Mouse (Mus musculus) urinary bladder, postnatal 14 days (tissue): Measurements from ENCODE around the gene Wdr78.

Experiments
- DNase-seq: peaks from one replicate; pipeline ENCODE4 v3.0.0; 2021; ENCODE audit warnings: low spot score

Wdr78 gene

GRCm38 (mm10) chr4:103114184-103115111 lies at the start of gene Wdr78, which contains the start of gene Mier1:
Wdr78 (minus strand) TSS chr4:103114555.
Mier1 (plus strand) TSS chr4:103114390.
- DNase-seq: peak; percentile 96

DNA sequence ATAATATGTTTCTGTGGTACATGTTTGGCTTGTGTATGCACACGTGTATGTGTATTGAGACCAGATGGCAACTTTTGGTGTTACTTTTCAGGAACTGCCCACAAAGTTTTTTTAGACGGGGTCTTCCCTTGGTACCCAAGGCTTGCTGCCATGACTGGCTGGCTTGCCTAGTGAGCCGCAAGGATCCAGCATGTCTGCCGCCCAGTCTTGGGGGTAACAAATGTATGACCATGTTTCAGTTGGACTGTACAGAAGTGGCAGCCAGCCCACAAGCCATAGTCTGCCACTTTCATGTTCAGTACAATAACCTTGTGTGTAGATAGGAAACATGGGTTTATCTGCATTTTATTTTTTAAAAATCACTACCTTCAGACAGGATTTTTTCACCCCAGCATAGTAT lies 44.4 kb upstream of the Wdr78 start:
- no peak for DNase-seq

- DNase-seq: no peak
Observed at GRCm38 (mm10) chr4:103151946-103152345, 37.6 kb upstream of the Wdr78 start.

GRCm38 (mm10) chr4:103146339-103146738 lies 32.0 kb upstream of the Wdr78 start:
- peak; percentile 83 for DNase-seq

GRCm38 (mm10) chr4:103136946-103137345 lies 22.6 kb upstream of the Wdr78 start:
- no peak for DNase-seq

GRCm38 (mm10) chr4:103126533-103126932 lies 12.2 kb upstream of the Wdr78 start:
- DNase-seq: no peak

DNA sequence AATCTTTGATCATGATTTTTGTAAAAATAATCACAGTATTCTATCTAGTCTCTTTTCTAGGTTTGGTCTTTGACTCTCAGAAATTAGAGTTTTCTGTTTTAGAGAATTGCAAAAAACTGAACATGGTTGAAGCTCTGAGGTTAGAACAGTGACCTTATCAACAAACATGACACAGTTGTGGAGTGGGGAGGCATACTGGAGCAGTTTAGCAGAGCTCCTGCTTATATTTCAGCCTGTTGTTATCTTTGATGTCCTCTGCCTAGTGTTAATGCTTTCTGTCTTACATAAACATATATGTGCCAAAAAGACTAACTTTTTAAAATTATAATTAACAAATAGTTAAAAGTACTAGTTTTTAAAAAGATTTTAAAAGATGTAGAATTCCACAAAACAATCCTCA lies 9.3 kb upstream of the Wdr78 start:
- DNase-seq: no peak

GRCm38 (mm10) chr4:103123086-103123485 lies 8.7 kb upstream of the Wdr78 start:
- no peak for DNase-seq

- DNase-seq: no peak
Observed at GRCm38 (mm10) chr4:103120874-103121389, 6.6 kb upstream of the Wdr78 start.

DNA sequence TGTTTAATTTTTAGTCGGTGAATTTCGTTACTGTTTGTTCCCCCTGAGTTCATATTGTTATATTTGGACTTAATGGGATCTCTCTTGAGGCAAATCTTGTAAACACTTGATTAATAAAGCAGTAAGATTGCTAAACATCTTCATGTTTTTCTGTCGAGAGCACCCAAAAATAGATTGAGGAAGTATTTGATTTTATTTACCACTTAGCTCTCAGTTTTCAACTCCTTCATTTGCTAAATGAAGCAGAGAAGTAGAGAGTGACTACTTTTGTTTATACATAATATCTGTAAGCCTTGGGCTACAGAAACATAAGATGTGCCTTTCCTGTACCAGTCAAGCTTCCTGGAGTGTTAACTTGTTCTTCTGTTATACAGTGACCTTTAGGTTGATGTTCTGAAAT lies 6.0 kb upstream of the Wdr78 start:
- no peak for DNase-seq

GRCm38 (mm10) chr4:103120028-103120384 lies 5.7 kb upstream of the Wdr78 start:
- DNase-seq: no peak

GRCm38 (mm10) chr4:103119229-103120027 lies 5.1 kb upstream of the Wdr78 start:
- peak; percentile 83 for DNase-seq

DNA sequence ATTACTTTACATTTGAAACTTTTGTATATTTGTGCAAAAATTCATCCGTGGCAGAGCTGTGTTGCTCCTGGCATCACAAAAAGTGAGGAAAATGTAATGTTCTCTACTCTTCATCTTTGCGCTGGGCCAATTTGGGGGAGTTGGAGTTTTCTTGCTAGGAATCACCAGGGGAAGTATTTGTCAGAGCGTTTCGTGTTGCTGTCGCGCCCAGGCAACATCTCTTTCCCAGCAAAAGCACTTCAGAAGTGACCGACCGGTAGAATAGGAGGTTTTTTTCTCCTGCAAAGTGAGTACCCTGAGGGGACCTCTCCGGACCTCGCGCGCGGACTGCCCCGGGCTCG lies 4.5 kb upstream of the Wdr78 start:
- no peak for DNase-seq

GRCm38 (mm10) chr4:103113402-103113801 lies 953 bp downstream of the Wdr78 start:
- no peak for DNase-seq

- DNase-seq: no peak
Observed at GRCm38 (mm10) chr4:103112651-103113050, 1.7 kb downstream of the Wdr78 start.

DNA sequence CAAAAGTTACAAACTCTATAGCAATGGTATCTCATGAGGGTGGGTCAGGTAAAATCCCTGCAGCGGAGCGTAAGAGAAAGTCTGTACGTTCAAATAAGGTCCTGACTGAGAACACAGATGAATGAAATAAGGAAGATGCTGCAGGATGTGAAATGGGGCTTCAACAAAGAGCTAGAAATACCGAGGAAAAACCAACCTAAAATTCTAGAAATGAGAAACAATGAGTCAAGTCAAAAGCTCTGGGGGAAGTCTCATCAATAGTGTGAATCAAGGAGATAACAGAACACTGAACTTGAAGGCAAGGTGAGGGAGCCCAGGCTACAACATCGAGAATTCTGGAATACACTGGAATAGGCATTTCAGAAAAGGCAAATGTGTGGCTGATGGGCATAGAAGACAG lies 15.8 kb downstream of the Wdr78 start:
- no peak for DNase-seq

- DNase-seq: no peak
Observed at GRCm38 (mm10) chr4:103095921-103096320, 18.4 kb downstream of the Wdr78 start.

GRCm38 (mm10) chr4:103085237-103085636 lies 29.1 kb downstream of the Wdr78 start:
- no peak for DNase-seq

GRCm38 (mm10) chr4:103070631-103071030 lies 43.7 kb downstream of the Wdr78 start:
- no peak for DNase-seq

DNA sequence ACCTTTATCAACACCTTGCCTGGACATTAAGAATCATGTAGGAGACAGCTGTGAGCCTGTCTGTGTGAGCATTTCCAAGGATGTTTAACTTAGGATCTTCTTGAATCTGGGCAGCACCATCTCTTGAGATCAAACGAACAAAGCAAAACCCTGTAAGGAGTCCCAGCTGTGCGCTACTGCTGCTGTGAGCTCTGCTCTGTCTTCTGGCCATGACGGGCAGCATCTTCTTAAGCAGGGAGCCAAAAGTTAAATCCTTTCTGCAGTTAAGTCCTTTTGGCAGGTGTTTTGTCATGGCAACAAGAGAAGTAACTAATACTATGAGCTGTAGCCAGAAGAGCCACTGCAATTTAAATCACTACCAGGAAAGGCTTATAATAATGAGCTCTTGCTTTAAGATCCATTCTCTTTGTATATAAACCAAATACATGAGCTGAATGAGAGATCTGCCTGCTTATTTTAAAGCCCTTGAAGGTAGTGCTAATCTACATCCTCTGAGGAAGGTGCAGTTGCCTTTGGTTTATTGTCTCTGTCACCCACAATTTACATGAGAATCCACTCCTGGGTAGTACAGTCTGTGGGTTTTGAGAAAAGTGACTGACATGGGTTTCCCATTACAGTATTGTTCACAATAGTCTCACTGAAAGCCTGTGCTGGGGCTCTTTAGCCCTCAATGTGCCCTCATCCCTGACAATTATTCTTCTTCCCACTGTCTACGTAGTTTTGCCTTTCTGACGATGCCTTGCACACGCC lies 46.3 kb downstream of the Wdr78 start:
- no peak for DNase-seq

GRCm38 (mm10) chr4:103064976-103065375 lies 49.4 kb downstream of the Wdr78 start:
- DNase-seq: no peak

DNA sequence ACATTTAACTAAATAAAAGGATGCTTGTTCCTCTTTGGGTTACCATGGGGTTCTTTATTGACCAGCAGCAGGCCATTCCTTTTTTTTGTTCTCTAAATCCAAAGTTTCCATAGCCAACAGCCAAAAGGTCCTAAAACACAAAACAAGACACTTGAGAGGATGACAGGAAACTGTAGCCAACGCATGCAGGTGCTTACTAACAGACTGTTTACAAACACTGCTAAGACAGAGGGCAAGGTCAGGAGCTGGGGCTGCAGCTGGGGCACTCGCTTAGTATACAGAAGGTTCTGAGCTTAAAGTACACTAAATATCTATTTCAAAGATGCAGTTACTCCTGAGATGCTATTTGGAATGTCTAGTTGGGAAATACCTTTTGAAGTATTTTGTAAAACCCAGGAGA lies 49.9 kb downstream of the Wdr78 start:
- no peak for DNase-seq
